Mouse (Mus musculus) kidney, embryonic 16.5 days (tissue): ENCODE data around the gene Gjb1. TPM values are rescaled to one million over a fixed set of nuclear protein-coding genes. Genes with fewer than 3 reads are reported as not detected.
"Not testable (repeated sequence)": the region's sequence is repeated elsewhere in the genome, so short reads cannot be mapped to it uniquely, and the experiment has no call there.

ENCODE experiments used
- ATAC-seq: fragments of 200-750 bp; cut with Nextera tagmentation; 2 replicates; pipeline ENCODE4 v1.8.0; 2017; ENCODE audit warnings: moderate TSS enrichment; ENCODE audit not compliant: low FRiP score, low TSS enrichment
- H3K27ac ChIP-seq: fragments of 300-500 bp; sonication (generic); 2 replicates; pipeline ENCODE4 v1.5.1; 2014; ENCODE audit warnings: low read length
- H3K27me3 ChIP-seq: fragments of 300-500 bp; sonication (generic); 2 replicates; pipeline ENCODE4 v1.6.1; 2014; ENCODE audit warnings: low read length, control low read depth, mixed read lengths; ENCODE audit not compliant: insufficient read depth
- H3K36me3 ChIP-seq: fragments of 300-500 bp; sonication (generic); 2 replicates; pipeline ENCODE4 v1.6.1; 2014; ENCODE audit warnings: low read length, control low read depth, mixed read lengths; ENCODE audit not compliant: insufficient read depth
- H3K4me1 ChIP-seq: fragments of 300-500 bp; sonication (generic); 2 replicates; pipeline ENCODE4 v1.6.1; 2014; ENCODE audit warnings: low read length, control low read depth, mixed read lengths; ENCODE audit not compliant: insufficient read depth
- H3K4me2 ChIP-seq: fragments of 300-500 bp; sonication (generic); replicated peaks from 2 replicates; pipeline ENCODE4 v1.6.1; 2014; ENCODE audit warnings: low read depth, low read length
- H3K4me3 ChIP-seq: fragments of 300-500 bp; sonication (generic); 2 replicates; pipeline ENCODE4 v1.5.1; 2014; ENCODE audit warnings: mild to moderate bottlenecking, low read length
- H3K9ac ChIP-seq: fragments of 300-500 bp; sonication (generic); replicated peaks from 2 replicates; pipeline ENCODE4 v1.6.1; 2014; ENCODE audit warnings: low read length
- H3K9me3 ChIP-seq: fragments of 300-500 bp; sonication (generic); 2 replicates; pipeline ENCODE4 v1.6.1; 2016; ENCODE audit warnings: low read length, control low read depth
- WGBS: fragments of 180-500 bp; shearing (Covaris S2); extraction: QIAGEN DNeasy Blood & Tissue Kit; methylation state at CpG from one replicate; pipeline ENCODE4 v1.1.7; 2014; 5-methylcytosine and 5-hydroxymethylcytosine counted together
- polyA plus RNA-seq: library from polyadenylated mRNA; unstranded; fragments of >200 nt; fragmentation: Nextera tagmentation; extraction: Ambion mirVana; gene quantifications from 2 replicates; pipeline ENCODE4 v1.2.1, GENCODE M21; 2015

Gjb1 gene
- polyA plus RNA-seq, 1 experiment from 2014 or later = 40.6 TPM

- 57% methylated on average over 4 of the region's 4 CpGs for WGBS
- no peak for ATAC-seq
- Histone ChIP-seq H3K27ac (no peak overlapping the region), H3K4me1 (no peaks in the 10 kb centered on the region), H3K4me2 (no peak overlapping the region), H3K27me3 (no peaks in the 10 kb centered on the region), H3K9me3 (no peaks in the 10 kb centered on the region), H3K4me3 (no peak overlapping the region), H3K36me3 (no peaks in the 10 kb centered on the region), H3K9ac (no peak overlapping the region)
Measured at GRCm38 (mm10) chrX:101351188-101351587, 25.0 kb upstream of the Gjb1 start.

GRCm38 (mm10) chrX:101358902-101359301 lies 17.3 kb upstream of the Gjb1 start:
- H3K4me2 ChIP-seq, H3K36me3 ChIP-seq, ATAC-seq, H3K9ac ChIP-seq, H3K27ac ChIP-seq, H3K4me1 ChIP-seq, H3K4me3 ChIP-seq, H3K9me3 ChIP-seq, H3K27me3 ChIP-seq: not testable (repeated sequence)
- WGBS = 79% methylated on average over 4 of the region's 4 CpGs

- H3K4me1 ChIP-seq = peaks cover 5% of the 10 kb centered on the region; the same call in 1 of the 2 replicates
- H3K4me2 ChIP-seq = no peak overlapping the region
- no peaks in the 10 kb centered on the region for H3K9me3 ChIP-seq
- H3K36me3 ChIP-seq = no peaks in the 10 kb centered on the region
- H3K4me3 ChIP-seq = no peak overlapping the region
- no peak overlapping the region for H3K27ac ChIP-seq
- no peak for ATAC-seq
- 69% methylated on average over 7 of the region's 7 CpGs for WGBS
- no peak overlapping the region for H3K9ac ChIP-seq
- peaks cover 11% of the 10 kb centered on the region; the same call in 1 of the 2 replicates for H3K27me3 ChIP-seq
Measured at GRCm38 (mm10) chrX:101369001-101369400, 7.2 kb upstream of the Gjb1 start.

- Histone ChIP-seq H3K9ac (no peak overlapping the region), H3K9me3 (no peaks in the 10 kb centered on the region), H3K4me1 (peaks cover 5% of the 10 kb centered on the region; the same call in 1 of the 2 replicates), H3K36me3 (no peaks in the 10 kb centered on the region), H3K27ac (no peak overlapping the region), H3K27me3 (peaks cover 16% of the 10 kb centered on the region; the same call in 1 of the 2 replicates), H3K4me3 (no peak overlapping the region), H3K4me2 (no peak overlapping the region)
- no peak for ATAC-seq
- WGBS = 62% methylated on average over 3 of the region's 3 CpGs
Measured at GRCm38 (mm10) chrX:101370573-101370972, 5.6 kb upstream of the Gjb1 start.

GRCm38 (mm10) chrX:101372946-101373345 lies 3.2 kb upstream of the Gjb1 start:
- H3K27me3 ChIP-seq = peaks cover 18% of the 10 kb centered on the region; the same call in 1 of the 2 replicates
- no peak overlapping the region for H3K4me2 ChIP-seq
- H3K9ac ChIP-seq = no peak overlapping the region
- H3K36me3 ChIP-seq = no peaks in the 10 kb centered on the region
- 60% methylated on average over 5 of the region's 5 CpGs for WGBS
- no peak overlapping the region for H3K27ac ChIP-seq
- H3K4me3 ChIP-seq = no peak overlapping the region
- H3K9me3 ChIP-seq = no peaks in the 10 kb centered on the region
- H3K4me1 ChIP-seq = peaks cover 5% of the 10 kb centered on the region; the same call in 1 of the 2 replicates
- no peak for ATAC-seq

GRCm38 (mm10) chrX:101377076-101377475 lies 898 bp downstream of the Gjb1 start:
- peak overlapping the region; percentile 23 for H3K4me2 ChIP-seq
- no peaks in the 10 kb centered on the region for H3K9me3 ChIP-seq
- H3K36me3 ChIP-seq = no peaks in the 10 kb centered on the region
- H3K4me1 ChIP-seq = peaks cover 5% of the 10 kb centered on the region; the same call in 1 of the 2 replicates
- WGBS = 47% methylated on average over 4 of the region's 4 CpGs
- peak; percentile 89 for ATAC-seq
- H3K27ac ChIP-seq = peak overlapping the region; percentile 41
- H3K9ac ChIP-seq = no peak overlapping the region
- H3K4me3 ChIP-seq = peak overlapping the region; percentile 15
- peaks cover 21% of the 10 kb centered on the region; the same call in 1 of the 2 replicates for H3K27me3 ChIP-seq

- H3K9ac ChIP-seq = no peak overlapping the region
- no peak overlapping the region for H3K27ac ChIP-seq
- H3K4me1 ChIP-seq = no peaks in the 10 kb centered on the region
- no peak overlapping the region for H3K4me3 ChIP-seq
- H3K36me3 ChIP-seq = no peaks in the 10 kb centered on the region
- WGBS = 50% methylated on average over 1 of the region's 1 CpGs
- H3K4me2 ChIP-seq = no peak overlapping the region
- no peaks in the 10 kb centered on the region for H3K9me3 ChIP-seq
- ATAC-seq = no peak
- H3K27me3 ChIP-seq = peaks cover 40% of the 10 kb centered on the region
Measured at GRCm38 (mm10) chrX:101379744-101380143, 3.6 kb downstream of the Gjb1 start.

- peaks cover 51% of the 10 kb centered on the region for H3K27me3 ChIP-seq
- no peak for ATAC-seq
- 40% methylated on average over 18 of the region's 18 CpGs for WGBS
Measured at GRCm38 (mm10) chrX:101383455-101383854, 7.3 kb downstream of the Gjb1 start.

GRCm38 (mm10) chrX:101384439-101385137 lies 8.4 kb downstream of the Gjb1 start:
- ATAC-seq = no peak; the same call in 1 of the 2 replicates
- H3K27ac ChIP-seq = no peak overlapping the region
- H3K4me3 ChIP-seq = peak overlapping the region; percentile 26
- WGBS = 24% methylated on average over 32 of the region's 32 CpGs
- peak overlapping the region; percentile 44 for H3K4me2 ChIP-seq
- peaks cover 51% of the 10 kb centered on the region for H3K27me3 ChIP-seq
- H3K36me3 ChIP-seq = no peaks in the 10 kb centered on the region
- H3K9ac ChIP-seq = no peak overlapping the region; the same call in 1 of the 2 replicates
- no peaks in the 10 kb centered on the region for H3K9me3 ChIP-seq
- H3K4me1 ChIP-seq = no peaks in the 10 kb centered on the region

More at GRCm38 (mm10) chrX:101383455-101383854, 7.3 kb downstream of the Gjb1 start:
- Histone ChIP-seq H3K27ac (no peak overlapping the region), H3K4me3 (no peak overlapping the region), H3K4me2 (no peak overlapping the region), H3K9me3 (no peaks in the 10 kb centered on the region), H3K36me3 (no peaks in the 10 kb centered on the region), H3K4me1 (no peaks in the 10 kb centered on the region), H3K9ac (no peak overlapping the region)

GRCm38 (mm10) chrX:101386222-101386621 lies 10.0 kb downstream of the Gjb1 start:
- Histone ChIP-seq H3K4me2 (no peak overlapping the region), H3K9me3 (no peaks in the 10 kb centered on the region), H3K27ac (no peak overlapping the region), H3K27me3 (peaks cover 50% of the 10 kb centered on the region), H3K4me3 (no peak overlapping the region), H3K9ac (no peak overlapping the region), H3K36me3 (no peaks in the 10 kb centered on the region), H3K4me1 (no peaks in the 10 kb centered on the region)
- WGBS = 37% methylated on average over 4 of the region's 4 CpGs
- no peak for ATAC-seq
